Mouse (Mus musculus) limb, embryonic 15.5 days (tissue): ENCODE data around the gene Eif3i. TPM values are rescaled to one million over a fixed set of nuclear protein-coding genes. Genes with fewer than 3 reads are reported as not detected.
A peak's percentile ranks its signal among the peaks of the same experiment; 100 is the strongest.

Experiments
- ATAC-seq: fragments of 200-750 bp; cut with Nextera tagmentation; 2 replicates; pipeline ENCODE4 v1.8.0; 2017; ENCODE audit warnings: low read depth, moderate TSS enrichment; ENCODE audit not compliant: insufficient number of reproducible peaks, low FRiP score, low TSS enrichment
- H3K27ac ChIP-seq: fragments of 300-500 bp; sonication (generic); 2 replicates; pipeline ENCODE4 v1.5.1; 2015; ENCODE audit warnings: moderate library complexity, mild to moderate bottlenecking, inconsistent platforms
- H3K27me3 ChIP-seq: fragments of 300-500 bp; sonication (generic); 2 replicates; pipeline ENCODE4 v1.6.1; 2015; ENCODE audit warnings: inconsistent platforms
- H3K36me3 ChIP-seq: fragments of 300-500 bp; sonication (generic); 2 replicates; pipeline ENCODE4 v1.6.1; 2015; ENCODE audit warnings: inconsistent platforms
- H3K4me1 ChIP-seq: fragments of 300-500 bp; sonication (generic); 2 replicates; pipeline ENCODE4 v1.6.1; 2015; ENCODE audit warnings: inconsistent platforms
- H3K4me2 ChIP-seq: fragments of 300-500 bp; sonication (generic); 2 replicates; pipeline ENCODE4 v1.6.1; 2015; ENCODE audit warnings: mild to moderate bottlenecking, inconsistent platforms
- H3K4me3 ChIP-seq: fragments of 300-500 bp; sonication (generic); 2 replicates; pipeline ENCODE4 v1.5.1; 2015; ENCODE audit warnings: mild to moderate bottlenecking, inconsistent platforms
- H3K9ac ChIP-seq: fragments of 300-500 bp; sonication (generic); 2 replicates; pipeline ENCODE4 v1.6.1; 2015; ENCODE audit warnings: inconsistent platforms
- H3K9me3 ChIP-seq: fragments of 300-500 bp; sonication (generic); 2 replicates; pipeline ENCODE4 v1.6.1; 2016; ENCODE audit warnings: inconsistent platforms
- WGBS: fragments of 180-500 bp; shearing (Covaris S2); methylation state at CpG from one replicate; pipeline ENCODE4 v1.1.7; 2015; 5-methylcytosine and 5-hydroxymethylcytosine counted together
- polyA plus RNA-seq: library from polyadenylated mRNA; unstranded; fragments of >200 nt; fragmentation: Nextera tagmentation; extraction: Ambion mirVana; gene quantifications from 2 replicates; pipeline ENCODE4 v1.2.1, GENCODE M21; 2015

The Eif3i gene
- polyA plus RNA-seq, 1 experiment from 2014 or later: 275 TPM

GRCm38 (mm10) chr4:129617121-129617641, 16.7 kb upstream of the Eif3i start:
- Histone ChIP-seq H3K9me3 (no peaks in the 10 kb centered on the region), H3K4me1 (peaks cover 26% of the 10 kb centered on the region), H3K36me3 (peaks cover 20% of the 10 kb centered on the region), H3K4me2 (no peak overlapping the region), H3K27me3 (no peaks in the 10 kb centered on the region), H3K27ac (no peak overlapping the region), H3K4me3 (no peak overlapping the region), H3K9ac (no peak overlapping the region)
- ATAC-seq: no peak
- WGBS: 92% methylated on average over 7 of the region's 7 CpGs

- no peak overlapping the region for H3K9ac ChIP-seq
- H3K4me2 ChIP-seq: no peak overlapping the region
- H3K36me3 ChIP-seq: peaks cover 20% of the 10 kb centered on the region
- no peak overlapping the region for H3K4me3 ChIP-seq
- H3K4me1 ChIP-seq: peaks cover 20% of the 10 kb centered on the region
- no peaks in the 10 kb centered on the region for H3K9me3 ChIP-seq
- no peaks in the 10 kb centered on the region for H3K27me3 ChIP-seq
- 88% methylated on average over 3 of the region's 3 CpGs for WGBS
- H3K27ac ChIP-seq: no peak overlapping the region
- no peak for ATAC-seq
Measured at GRCm38 (mm10) chr4:129616631-129617030, 16.2 kb upstream of the Eif3i start.

GRCm38 (mm10) chr4:129615801-129616290, 15.4 kb upstream of the Eif3i start:
- Histone ChIP-seq H3K27ac (no peak overlapping the region), H3K36me3 (peaks cover 18% of the 10 kb centered on the region), H3K4me1 (peaks cover 13% of the 10 kb centered on the region), H3K27me3 (no peaks in the 10 kb centered on the region), H3K4me2 (no peak overlapping the region), H3K9ac (no peak overlapping the region), H3K9me3 (no peaks in the 10 kb centered on the region), H3K4me3 (no peak overlapping the region)
- WGBS: 89% methylated on average over 9 of the region's 9 CpGs
- ATAC-seq: no peak

- no peak within 1 kb of the TSS for H3K4me3 ChIP-seq
- peaks cover 26% of the 10 kb centered on the region for H3K36me3 ChIP-seq
- ATAC-seq: no peak
- H3K27ac ChIP-seq: no peak within 1 kb of the TSS
- H3K9ac ChIP-seq: no peak within 1 kb of the TSS
- H3K9me3 ChIP-seq: no peaks in the 10 kb centered on the region
- no peak within 1 kb of the TSS for H3K4me2 ChIP-seq
- H3K27me3 ChIP-seq: no peaks in the 10 kb centered on the region
- WGBS: 80% methylated on average over 6 of the region's 6 CpGs
- peaks cover 11% of the 10 kb centered on the region for H3K4me1 ChIP-seq
Measured at GRCm38 (mm10) chr4:129614093-129614492, 13.6 kb upstream of the Eif3i start, which contains the start of gene Dcdc2b. Gene Dcdc2b (minus strand): TSS chr4:129614257.

GRCm38 (mm10) chr4:129610472-129610871, 10.0 kb upstream of the Eif3i start:
- H3K4me1 ChIP-seq: 0 out of 2 replicates have a peak, but pooled peaks cover 4% of the 10 kb centered on the region
- ATAC-seq: no peak
- no peak overlapping the region for H3K27ac ChIP-seq
- H3K9ac ChIP-seq: no peak overlapping the region
- H3K27me3 ChIP-seq: no peaks in the 10 kb centered on the region
- peaks cover 34% of the 10 kb centered on the region for H3K36me3 ChIP-seq
- H3K4me2 ChIP-seq: no peak overlapping the region
- no peak overlapping the region for H3K4me3 ChIP-seq
- no peaks in the 10 kb centered on the region for H3K9me3 ChIP-seq
- WGBS: 63% methylated on average over 4 of the region's 4 CpGs

GRCm38 (mm10) chr4:129610026-129610425, 9.6 kb upstream of the Eif3i start:
- WGBS: 74% methylated on average over 4 of the region's 4 CpGs
- no peak for ATAC-seq

GRCm38 (mm10) chr4:129609139-129609631, 8.7 kb upstream of the Eif3i start:
- no peak overlapping the region for H3K9ac ChIP-seq
- no peak overlapping the region for H3K4me3 ChIP-seq
- H3K4me2 ChIP-seq: no peak overlapping the region
- peaks cover 45% of the 10 kb centered on the region for H3K36me3 ChIP-seq
- 80% methylated on average over 12 of the region's 12 CpGs for WGBS
- peak overlapping the region; percentile 54; the same call in 1 of the 2 replicates for H3K27ac ChIP-seq
- no peaks in the 10 kb centered on the region for H3K9me3 ChIP-seq
- ATAC-seq: peak; percentile 4; the same call in 1 of the 2 replicates
- H3K27me3 ChIP-seq: no peaks in the 10 kb centered on the region
- 0 out of 2 replicates have a peak, but pooled peaks cover 4% of the 10 kb centered on the region for H3K4me1 ChIP-seq

More at GRCm38 (mm10) chr4:129610026-129610425, 9.6 kb upstream of the Eif3i start:
- no peak overlapping the region for H3K27ac ChIP-seq
- no peak overlapping the region for H3K4me3 ChIP-seq
- 0 out of 2 replicates have a peak, but pooled peaks cover 4% of the 10 kb centered on the region for H3K4me1 ChIP-seq
- H3K9ac ChIP-seq: no peak overlapping the region
- H3K9me3 ChIP-seq: no peaks in the 10 kb centered on the region
- no peak overlapping the region for H3K4me2 ChIP-seq
- H3K27me3 ChIP-seq: no peaks in the 10 kb centered on the region
- peaks cover 37% of the 10 kb centered on the region for H3K36me3 ChIP-seq

- Histone ChIP-seq H3K36me3 (peaks cover 51% of the 10 kb centered on the region), H3K4me1 (0 out of 2 replicates have a peak, but pooled peaks cover 4% of the 10 kb centered on the region), H3K27ac (peak overlapping the region; percentile 54), H3K9ac (no peak overlapping the region), H3K4me2 (no peak overlapping the region), H3K9me3 (no peaks in the 10 kb centered on the region), H3K4me3 (no peak overlapping the region), H3K27me3 (no peaks in the 10 kb centered on the region)
- ATAC-seq: peak; percentile 73; the same call in 1 of the 2 replicates
- 35% methylated on average over 7 of the region's 7 CpGs for WGBS
Measured at GRCm38 (mm10) chr4:129608426-129609025, 8.1 kb upstream of the Eif3i start.

- ATAC-seq: no peak
- Histone ChIP-seq H3K4me3 (no peak overlapping the region), H3K27ac (no peak overlapping the region), H3K9ac (no peak overlapping the region), H3K4me1 (peaks cover 8% of the 10 kb centered on the region; the same call in 1 of the 2 replicates), H3K36me3 (peaks cover 31% of the 10 kb centered on the region), H3K4me2 (no peak overlapping the region), H3K27me3 (no peaks in the 10 kb centered on the region), H3K9me3 (no peaks in the 10 kb centered on the region)
- WGBS: 65% methylated on average over 4 of the region's 4 CpGs
Measured at GRCm38 (mm10) chr4:129588865-129589264, 11.6 kb downstream of the Eif3i start.

- WGBS: 36% methylated on average over 1 of the region's 1 CpGs
Measured at GRCm38 (mm10) chr4:129586943-129587342, 13.5 kb downstream of the Eif3i start.

GRCm38 (mm10) chr4:129585773-129586172, 14.7 kb downstream of the Eif3i start:
- H3K27ac ChIP-seq: no peak overlapping the region
- no peaks in the 10 kb centered on the region for H3K27me3 ChIP-seq
- 72% methylated on average over 9 of the region's 9 CpGs for WGBS
- H3K4me1 ChIP-seq: peaks cover 8% of the 10 kb centered on the region; the same call in 1 of the 2 replicates
- H3K9ac ChIP-seq: no peak overlapping the region
- no peaks in the 10 kb centered on the region for H3K9me3 ChIP-seq
- H3K4me3 ChIP-seq: 0 out of 2 replicates have a peak overlapping the region, but pooled peaks have one; percentile 49
- H3K36me3 ChIP-seq: peaks cover 2% of the 10 kb centered on the region
- peak overlapping the region; percentile 75 for H3K4me2 ChIP-seq
- no peak for ATAC-seq

More at GRCm38 (mm10) chr4:129586943-129587342, 13.5 kb downstream of the Eif3i start:
- Histone ChIP-seq H3K4me1 (peaks cover 8% of the 10 kb centered on the region; the same call in 1 of the 2 replicates), H3K27ac (peak overlapping the region; percentile 8; the same call in 1 of the 2 replicates), H3K27me3 (no peaks in the 10 kb centered on the region), H3K9me3 (no peaks in the 10 kb centered on the region), H3K4me3 (no peak overlapping the region), H3K4me2 (no peak overlapping the region), H3K36me3 (peaks cover 14% of the 10 kb centered on the region), H3K9ac (no peak overlapping the region)
- no peak for ATAC-seq
